Mouse (Mus musculus) myocyte (in vitro differentiated cells): Measurements from ENCODE around the gene Alx3.

Experiments
- CEBPB ChIP-seq: IDR thresholded peaks from 2 replicates; pipeline ENCODE4 v1.6.1; 2011; ENCODE audit warnings: mild to moderate bottlenecking, moderate library complexity; ENCODE audit not compliant: poor library complexity, insufficient read depth, severe bottlenecking
- E2F4 ChIP-seq: IDR thresholded peaks from one replicate; pipeline ENCODE4 v1.6.1; 2011; ENCODE audit warnings: mild to moderate bottlenecking, control low read depth, moderate library complexity; ENCODE audit not compliant: insufficient read depth
- MAX ChIP-seq: IDR thresholded peaks from one replicate; pipeline ENCODE4 v1.6.1; 2011; ENCODE audit warnings: low read depth, mild to moderate bottlenecking, control low read depth
- MYOD1 ChIP-seq, 3 experiments: IDR thresholded peaks; one replicate each; pipeline ENCODE4 v1.6.1; 2011; ENCODE audit warnings: control low read depth in 2 of 3, low read depth in 2 of 3, mild to moderate bottlenecking in 2 of 3, moderate library complexity in 1 of 3; ENCODE audit not compliant: insufficient read length in 2 of 3, control insufficient read depth in 1 of 3
- POLR2A ChIP-seq: IDR thresholded peaks from one replicate; pipeline ENCODE4 v1.6.1; 2011; ENCODE audit warnings: low read depth, mild to moderate bottlenecking, control low read depth, moderate library complexity; ENCODE audit not compliant: insufficient read length
- POLR2AphosphoS2 ChIP-seq: IDR thresholded peaks from one replicate; pipeline ENCODE4 v1.6.1; 2011; ENCODE audit warnings: low read depth, control low read depth; ENCODE audit not compliant: insufficient read length
- TCF12 ChIP-seq: IDR thresholded peaks from one replicate; pipeline ENCODE4 v1.6.1; 2011; ENCODE audit warnings: mild to moderate bottlenecking, control low read depth; ENCODE audit not compliant: poor library complexity, insufficient read depth, severe bottlenecking
- USF1 ChIP-seq: IDR thresholded peaks from one replicate; pipeline ENCODE4 v1.6.1; 2011; ENCODE audit warnings: low read depth, mild to moderate bottlenecking, control low read depth, moderate library complexity

- TF ChIP-seq MAX (no peak), POLR2A (no peak), CEBPB (no peak), E2F4 (no peak), MYOD1 (IDR thresholded peaks at IDR 0.05; ENCODE audit: control insufficient read depth in 1 of 3, insufficient read length in 2 of 3, low read depth in 2 of 3) (no peak), TCF12 (no peak), USF1 (no peak), POLR2AphosphoS2 (no peak)
Measured at GRCm38 (mm10) chr3:107558740-107559139, 36.1 kb upstream of the Alx3 start.
